Mouse (Mus musculus): ENCODE results near the gene Wwtr1. TPM values are rescaled to one million over a fixed set of nuclear protein-coding genes. Genes with fewer than 3 reads are reported as not detected.

The Wwtr1 gene
- polyA plus RNA-seq, 1 experiment from 2014 or later = 7.2 TPM

GRCm38 (mm10) chr3:57487455-57488153 is 88.1 kb downstream of the Wwtr1 start:
- Histone ChIP-seq H3K36me3 (ENCODE audit: control insufficient read depth, insufficient read depth, low read length) (no peaks in the 10 kb centered on the region), H3K4me3 (replicated peaks; ENCODE audit: low read depth, low read length) (no peak overlapping the region), H3K27me3 (ENCODE audit: control insufficient read depth, insufficient read depth, low read length) (no peaks in the 10 kb centered on the region), H3K4me1 (ENCODE audit: control insufficient read depth, insufficient read depth, low read length) (no peaks in the 10 kb centered on the region), H3K9ac (replicated peaks; ENCODE audit: low read length) (no peak overlapping the region), H3K4me2 (ENCODE audit: low read length) (no peak overlapping the region), H3K9me3 (ENCODE audit: control insufficient read depth, low read length) (no peaks in the 10 kb centered on the region), H3K27ac (replicated peaks; ENCODE audit: low read depth, low read length) (no peak overlapping the region)
- ATAC-seq (ENCODE audit: low FRiP score, low TSS enrichment) = no peak
- no peak for DNase-seq
- 86% methylated on average over 8 of the region's 8 CpGs for WGBS

- no peak overlapping the region for H3K4me2 ChIP-seq (ENCODE audit: low read length)
- H3K9ac ChIP-seq (replicated peaks; ENCODE audit: low read length) = no peak overlapping the region
- no peaks in the 10 kb centered on the region for H3K36me3 ChIP-seq (ENCODE audit: control insufficient read depth, insufficient read depth, low read length)
- no peaks in the 10 kb centered on the region for H3K27me3 ChIP-seq (ENCODE audit: control insufficient read depth, insufficient read depth, low read length)
- no peaks in the 10 kb centered on the region for H3K9me3 ChIP-seq (ENCODE audit: control insufficient read depth, low read length)
- H3K4me1 ChIP-seq (ENCODE audit: control insufficient read depth, insufficient read depth, low read length) = no peaks in the 10 kb centered on the region
- H3K27ac ChIP-seq (replicated peaks; ENCODE audit: low read depth, low read length) = no peak overlapping the region
- no peak for DNase-seq
- H3K4me3 ChIP-seq (replicated peaks; ENCODE audit: low read depth, low read length) = no peak overlapping the region
- ATAC-seq (ENCODE audit: low FRiP score, low TSS enrichment) = no peak
- WGBS = 89% methylated on average over 4 of the region's 4 CpGs
Measured at GRCm38 (mm10) chr3:57486068-57486467, 89.6 kb downstream of the Wwtr1 start.

GRCm38 (mm10) chr3:57481981-57482380 is 93.7 kb downstream of the Wwtr1 start:
- H3K27ac ChIP-seq (replicated peaks; ENCODE audit: low read depth, low read length) = no peak overlapping the region
- WGBS = 93% methylated on average over 5 of the region's 5 CpGs
- H3K4me1 ChIP-seq (ENCODE audit: control insufficient read depth, insufficient read depth, low read length) = no peaks in the 10 kb centered on the region
- no peak for DNase-seq
- no peak for ATAC-seq (ENCODE audit: low FRiP score, low TSS enrichment)
- H3K4me2 ChIP-seq (ENCODE audit: low read length) = no peak overlapping the region
- no peak overlapping the region for H3K4me3 ChIP-seq (replicated peaks; ENCODE audit: low read depth, low read length)
- no peak overlapping the region for H3K9ac ChIP-seq (replicated peaks; ENCODE audit: low read length)
- H3K9me3 ChIP-seq (ENCODE audit: control insufficient read depth, low read length) = no peaks in the 10 kb centered on the region
- no peaks in the 10 kb centered on the region for H3K36me3 ChIP-seq (ENCODE audit: control insufficient read depth, insufficient read depth, low read length)
- H3K27me3 ChIP-seq (ENCODE audit: control insufficient read depth, insufficient read depth, low read length) = no peaks in the 10 kb centered on the region

- Histone ChIP-seq H3K27me3 (ENCODE audit: control insufficient read depth, insufficient read depth, low read length) (no peaks in the 10 kb centered on the region), H3K9ac (replicated peaks; ENCODE audit: low read length) (no peak overlapping the region), H3K9me3 (ENCODE audit: control insufficient read depth, low read length) (no peaks in the 10 kb centered on the region), H3K4me1 (ENCODE audit: control insufficient read depth, insufficient read depth, low read length) (no peaks in the 10 kb centered on the region), H3K4me2 (ENCODE audit: low read length) (no peak overlapping the region), H3K4me3 (replicated peaks; ENCODE audit: low read depth, low read length) (no peak overlapping the region), H3K27ac (replicated peaks; ENCODE audit: low read depth, low read length) (no peak overlapping the region), H3K36me3 (ENCODE audit: control insufficient read depth, insufficient read depth, low read length) (no peaks in the 10 kb centered on the region)
- DNase-seq (no peak), ATAC-seq (ENCODE audit: low FRiP score, low TSS enrichment) (no peak)
- whole genome bisulfite sequencing = 84% methylated on average over 4 of the region's 4 CpGs
Measured at GRCm38 (mm10) chr3:57480640-57481039, 95.1 kb downstream of the Wwtr1 start.

- H3K4me2 ChIP-seq (ENCODE audit: low read length) = no peak overlapping the region
- H3K9me3 ChIP-seq (ENCODE audit: control insufficient read depth, low read length) = no peaks in the 10 kb centered on the region
- H3K4me1 ChIP-seq (ENCODE audit: control insufficient read depth, insufficient read depth, low read length) = peaks cover 18% of the 10 kb centered on the region
- no peaks in the 10 kb centered on the region for H3K36me3 ChIP-seq (ENCODE audit: control insufficient read depth, insufficient read depth, low read length)
- no peak overlapping the region for H3K27ac ChIP-seq (replicated peaks; ENCODE audit: low read depth, low read length)
- H3K4me3 ChIP-seq (replicated peaks; ENCODE audit: low read depth, low read length) = no peak overlapping the region
- DNase-seq (no peak), ATAC-seq (ENCODE audit: low FRiP score, low TSS enrichment) (no peak)
- no peaks in the 10 kb centered on the region for H3K27me3 ChIP-seq (ENCODE audit: control insufficient read depth, insufficient read depth, low read length)
- 93% methylated on average over 8 of the region's 8 CpGs for WGBS
- H3K9ac ChIP-seq (replicated peaks; ENCODE audit: low read length) = no peak overlapping the region
Measured at GRCm38 (mm10) chr3:57474421-57474820, 101.3 kb downstream of the Wwtr1 start.

- 32% methylated on average over 4 of the region's 4 CpGs for WGBS
- Histone ChIP-seq H3K9me3 (ENCODE audit: control insufficient read depth, low read length) (no peaks in the 10 kb centered on the region), H3K36me3 (ENCODE audit: control insufficient read depth, insufficient read depth, low read length) (no peaks in the 10 kb centered on the region), H3K27me3 (ENCODE audit: control insufficient read depth, insufficient read depth, low read length) (no peaks in the 10 kb centered on the region), H3K27ac (replicated peaks; ENCODE audit: low read depth, low read length) (no peak overlapping the region), H3K4me3 (replicated peaks; ENCODE audit: low read depth, low read length) (no peak overlapping the region), H3K9ac (replicated peaks; ENCODE audit: low read length) (no peak overlapping the region), H3K4me2 (ENCODE audit: low read length) (no peak overlapping the region; the same call in 1 of the 2 replicates), H3K4me1 (ENCODE audit: control insufficient read depth, insufficient read depth, low read length) (peaks cover 18% of the 10 kb centered on the region)
- ATAC-seq (ENCODE audit: low FRiP score, low TSS enrichment) = 0 out of 2 replicates have a peak, but pooled peaks have one; percentile 49
- DNase-seq = peak; percentile 68
Measured at GRCm38 (mm10) chr3:57472407-57472806, 103.3 kb downstream of the Wwtr1 start.

- no peaks in the 10 kb centered on the region for H3K9me3 ChIP-seq (ENCODE audit: control insufficient read depth, low read length)
- H3K27ac ChIP-seq (replicated peaks; ENCODE audit: low read depth, low read length) = peak overlapping the region; percentile 21
- DNase-seq (peak; percentile 70), ATAC-seq (ENCODE audit: low FRiP score, low TSS enrichment) (peak; percentile 70; the same call in 1 of the 2 replicates)
- H3K27me3 ChIP-seq (ENCODE audit: control insufficient read depth, insufficient read depth, low read length) = no peaks in the 10 kb centered on the region
- no peaks in the 10 kb centered on the region for H3K36me3 ChIP-seq (ENCODE audit: control insufficient read depth, insufficient read depth, low read length)
- peak overlapping the region; percentile 36; the same call in 1 of the 2 replicates for H3K9ac ChIP-seq (replicated peaks; ENCODE audit: low read length)
- peaks cover 18% of the 10 kb centered on the region for H3K4me1 ChIP-seq (ENCODE audit: control insufficient read depth, insufficient read depth, low read length)
- peak overlapping the region; percentile 19 for H3K4me3 ChIP-seq (replicated peaks; ENCODE audit: low read depth, low read length)
- WGBS = 1% methylated on average over 15 of the region's 15 CpGs
- peak overlapping the region; percentile 52 for H3K4me2 ChIP-seq (ENCODE audit: low read length)
Measured at GRCm38 (mm10) chr3:57470981-57471601, 104.6 kb downstream of the Wwtr1 start.

GRCm38 (mm10) chr3:57470326-57470725 is 105.4 kb downstream of the Wwtr1 start:
- Histone ChIP-seq H3K4me2 (ENCODE audit: low read length) (peak overlapping the region; percentile 52), H3K27ac (replicated peaks; ENCODE audit: low read depth, low read length) (peak overlapping the region; percentile 21; the same call in 1 of the 2 replicates), H3K27me3 (ENCODE audit: control insufficient read depth, insufficient read depth, low read length) (no peaks in the 10 kb centered on the region), H3K4me1 (ENCODE audit: control insufficient read depth, insufficient read depth, low read length) (peaks cover 18% of the 10 kb centered on the region), H3K4me3 (replicated peaks; ENCODE audit: low read depth, low read length) (no peak overlapping the region), H3K36me3 (ENCODE audit: control insufficient read depth, insufficient read depth, low read length) (no peaks in the 10 kb centered on the region), H3K9ac (replicated peaks; ENCODE audit: low read length) (0 out of 2 replicates have a peak overlapping the region, but pooled peaks have one; percentile 36), H3K9me3 (ENCODE audit: control insufficient read depth, low read length) (no peaks in the 10 kb centered on the region)
- ATAC-seq (ENCODE audit: low FRiP score, low TSS enrichment) = no peak; the same call in 1 of the 2 replicates
- WGBS = 18% methylated on average over 5 of the region's 5 CpGs
- peak; percentile 71 for DNase-seq

- Histone ChIP-seq H3K27me3 (ENCODE audit: control insufficient read depth, insufficient read depth, low read length) (no peaks in the 10 kb centered on the region), H3K4me3 (replicated peaks; ENCODE audit: low read depth, low read length) (no peak overlapping the region), H3K9me3 (ENCODE audit: control insufficient read depth, low read length) (no peaks in the 10 kb centered on the region), H3K27ac (replicated peaks; ENCODE audit: low read depth, low read length) (no peak overlapping the region), H3K9ac (replicated peaks; ENCODE audit: low read length) (no peak overlapping the region), H3K36me3 (ENCODE audit: control insufficient read depth, insufficient read depth, low read length) (no peaks in the 10 kb centered on the region), H3K4me1 (ENCODE audit: control insufficient read depth, insufficient read depth, low read length) (peaks cover 18% of the 10 kb centered on the region), H3K4me2 (ENCODE audit: low read length) (no peak overlapping the region)
- ATAC-seq (ENCODE audit: low FRiP score, low TSS enrichment) (no peak), DNase-seq (no peak)
- WGBS = 97% methylated on average over 3 of the region's 3 CpGs
Measured at GRCm38 (mm10) chr3:57469325-57469724, 106.4 kb downstream of the Wwtr1 start.
